Mouse (Mus musculus) liver (tissue): ENCODE measurements around the gene Tnip3.

Experiments
- DNase-seq: peaks from one replicate; pipeline ENCODE4 v3.0.0-alpha.2; 2020; ENCODE audit warnings: mixed read lengths

The Tnip3 gene

DNA sequence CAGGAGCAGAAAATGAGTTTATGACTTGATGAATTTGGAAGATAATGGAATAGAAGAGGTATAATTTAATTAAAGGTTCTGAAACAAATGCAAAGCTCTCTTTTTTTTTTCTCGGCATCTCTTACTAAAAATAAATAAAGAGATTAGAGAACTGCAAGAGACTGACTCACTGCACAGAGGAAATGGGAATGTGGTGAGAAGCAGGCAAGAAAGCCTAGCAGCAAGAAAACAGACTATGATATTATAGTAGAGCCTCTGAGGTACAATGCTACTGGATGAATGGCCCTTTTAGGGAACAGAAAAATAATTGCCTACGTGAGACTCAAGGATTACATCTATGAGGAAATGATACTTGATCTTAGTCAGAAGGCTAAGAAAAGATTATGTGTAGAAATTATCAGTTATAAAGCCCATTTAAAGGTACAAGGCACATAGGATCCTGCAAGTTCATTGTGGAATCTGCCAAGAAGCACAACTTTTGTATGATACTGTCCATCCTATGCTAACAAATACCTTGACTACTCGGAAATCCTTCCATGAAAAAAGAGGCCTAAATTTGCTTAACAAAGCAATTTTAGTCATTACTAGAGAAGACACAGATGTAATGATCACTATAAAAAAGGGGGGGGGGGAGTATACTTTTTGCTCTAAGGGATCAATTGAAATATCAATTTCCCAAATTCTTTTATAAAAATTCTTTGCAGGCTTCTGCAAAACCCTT is 60.4 kb downstream of the Tnip3 start:
- DNase-seq: no peak

DNA sequence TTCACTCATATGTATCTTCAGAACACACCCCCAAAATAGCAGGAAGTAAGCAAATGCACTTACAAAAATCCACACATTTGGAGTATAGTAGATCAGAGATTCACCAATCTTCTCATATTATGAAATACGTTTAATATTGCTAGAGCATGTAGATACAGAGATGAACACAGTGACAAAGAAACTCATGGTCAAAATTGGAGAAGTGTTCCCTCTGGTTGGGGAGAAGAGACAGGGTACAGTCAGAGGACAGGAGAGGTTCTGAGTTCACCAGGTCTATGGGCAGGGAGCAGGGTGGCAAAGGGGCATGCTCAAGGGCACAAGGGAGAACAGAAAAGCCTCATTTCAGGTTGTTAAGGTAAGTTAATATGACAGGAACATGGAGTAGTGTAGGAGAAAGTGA is 63.7 kb downstream of the Tnip3 start:
- no peak for DNase-seq

DNA sequence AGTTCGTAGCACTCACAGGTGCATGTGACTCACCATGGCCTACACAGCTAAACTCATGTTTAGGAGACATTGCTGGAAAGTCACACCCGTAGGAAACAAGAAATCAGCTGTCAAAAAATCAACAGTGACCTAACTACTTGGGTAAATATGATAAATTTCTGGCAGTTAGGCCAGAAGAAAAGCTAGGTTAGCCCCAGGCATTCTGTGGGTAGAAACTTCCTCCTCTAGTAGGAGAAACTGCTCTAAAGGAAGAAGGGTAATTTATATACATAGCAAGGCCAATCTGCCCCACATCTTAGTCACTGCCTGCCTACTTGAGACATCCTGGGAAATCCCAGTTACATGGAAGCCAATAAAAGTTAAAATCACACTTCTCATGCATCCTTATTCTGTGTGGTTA is 64.9 kb downstream of the Tnip3 start:
- no peak for DNase-seq

DNA sequence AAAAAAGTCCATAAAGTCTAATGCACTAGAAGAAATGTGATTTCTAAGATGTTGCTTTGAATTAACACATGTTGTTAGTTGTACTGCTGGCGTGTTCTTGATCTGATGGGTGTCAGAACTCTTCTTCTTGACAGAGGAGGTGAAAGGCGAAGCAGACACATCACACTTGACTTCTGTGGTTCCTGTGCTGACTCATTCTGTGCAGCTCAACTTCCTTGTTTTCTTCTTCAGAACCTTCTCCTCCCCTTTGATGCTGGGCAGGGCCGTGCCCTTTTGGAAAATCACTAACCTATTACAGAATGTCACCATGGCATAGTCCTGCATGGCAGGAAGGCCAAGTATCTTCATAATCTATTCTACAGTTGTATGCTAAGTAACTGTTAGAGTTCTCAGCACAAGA is 69.1 kb downstream of the Tnip3 start:
- peak; percentile 13 for DNase-seq

DNA sequence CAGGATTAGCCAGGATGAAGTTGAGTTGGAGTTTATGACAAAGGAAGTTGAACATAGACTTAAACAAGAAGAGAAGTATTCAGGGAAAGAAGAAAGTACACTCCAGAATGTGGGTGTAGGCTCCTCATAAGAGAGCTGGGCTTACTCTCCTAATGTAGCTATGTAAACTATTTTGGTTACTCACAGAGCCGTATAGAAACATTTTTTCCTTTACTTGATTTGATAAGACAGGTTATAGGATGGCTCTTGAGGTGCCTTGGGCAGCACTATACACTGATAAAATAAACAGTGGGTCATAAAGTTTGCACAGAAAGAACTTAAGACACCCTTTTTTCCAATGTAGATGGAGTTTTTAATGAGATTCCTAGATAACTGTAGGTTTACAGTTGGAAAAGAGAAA is 70.3 kb downstream of the Tnip3 start:
- no peak for DNase-seq

DNA sequence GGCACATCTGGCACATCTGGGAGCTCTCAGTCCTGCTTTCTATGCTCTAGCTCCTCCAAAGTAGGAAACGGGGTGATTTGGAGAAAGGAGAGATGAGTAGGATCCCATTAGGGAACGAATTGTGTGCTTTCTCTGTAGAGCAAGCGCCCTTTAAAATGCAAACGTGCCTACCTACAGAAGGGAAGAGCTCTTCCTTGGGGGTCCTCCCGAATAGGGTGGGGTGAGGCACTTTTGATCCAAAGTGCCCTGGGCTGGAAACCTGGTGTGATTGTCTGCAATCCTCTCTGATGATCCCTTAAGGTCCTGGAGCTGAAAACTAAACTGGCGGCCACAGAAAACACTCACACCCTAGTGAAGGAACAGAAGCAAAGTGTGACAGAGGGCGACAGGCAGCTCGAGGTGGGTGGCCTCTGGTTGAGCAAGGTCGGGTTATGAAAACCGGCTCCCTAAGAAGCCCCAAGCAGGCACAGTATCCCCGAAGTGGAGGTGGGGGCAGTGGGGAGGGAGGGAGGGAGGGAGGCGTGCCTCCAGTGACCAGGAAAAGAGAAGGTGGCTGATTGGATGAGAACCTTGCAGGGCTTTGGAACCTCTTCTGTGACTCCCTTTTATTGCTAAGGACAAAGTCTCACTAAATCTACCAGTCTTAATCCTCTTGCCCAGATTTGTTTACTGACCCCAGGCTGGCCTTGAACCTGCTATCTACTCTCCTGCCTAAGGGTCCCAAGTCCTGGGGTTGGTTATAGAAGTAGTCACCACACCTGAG is 72.1 kb downstream of the Tnip3 start:
- DNase-seq: no peak

DNA sequence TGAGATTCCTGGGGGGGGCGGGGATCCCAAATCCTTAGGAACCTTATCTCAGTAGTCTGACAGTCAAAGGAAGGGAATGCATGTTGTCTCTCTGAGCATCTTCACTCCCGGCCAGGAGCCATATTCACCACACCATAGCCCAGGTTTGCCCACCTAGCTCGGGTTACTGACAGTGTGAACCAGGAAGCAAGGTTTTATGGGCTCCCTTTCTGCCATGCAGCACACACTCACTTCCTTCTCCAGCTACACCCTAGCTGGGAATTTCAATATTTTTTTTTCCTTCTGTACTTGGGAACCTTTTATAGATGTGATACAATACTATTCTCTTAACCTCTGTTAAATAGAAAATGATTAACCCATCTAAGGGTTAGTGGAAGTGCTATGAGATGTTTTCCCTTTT is 73.4 kb downstream of the Tnip3 start:
- DNase-seq: no peak

DNA sequence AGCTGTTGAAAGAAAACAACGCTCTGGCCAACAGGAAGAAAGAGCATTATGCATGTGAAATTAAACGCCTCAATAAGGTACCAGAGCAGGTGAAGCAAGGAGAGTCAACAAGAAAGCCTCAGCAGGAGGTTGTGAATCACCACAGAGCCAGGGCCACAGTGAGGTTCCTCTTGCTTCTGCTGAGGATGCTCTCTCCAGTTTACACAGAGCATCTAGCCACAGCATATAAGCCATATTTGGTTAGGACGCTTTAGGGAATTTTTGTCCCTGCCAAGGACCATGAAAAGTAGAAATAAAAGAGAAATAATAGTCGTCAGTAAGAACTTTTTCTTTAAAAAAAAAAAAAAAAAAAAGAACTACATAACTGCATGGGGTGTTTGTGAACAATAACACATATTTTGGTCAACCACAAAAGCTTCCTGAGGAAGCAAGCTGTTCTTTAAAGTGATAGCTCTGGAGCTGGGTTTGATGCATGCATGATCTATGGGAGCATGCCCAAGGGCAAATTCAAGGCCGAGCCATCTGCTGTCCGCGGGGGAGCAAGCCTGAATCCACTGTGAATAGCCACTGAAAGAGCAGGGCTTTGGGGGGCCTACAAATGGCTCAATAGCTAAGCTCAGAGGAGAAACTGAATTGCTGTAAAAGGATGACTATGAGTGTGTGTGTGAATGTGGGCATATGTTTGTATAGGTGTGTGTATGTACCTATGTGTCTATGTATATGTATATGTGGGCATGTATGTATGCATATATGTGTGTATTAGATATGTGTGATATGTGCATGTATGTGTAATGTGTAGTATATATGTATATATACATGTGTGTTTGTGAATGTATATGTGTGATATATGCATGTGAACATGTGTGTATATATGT is 75.0 kb downstream of the Tnip3 start:
- no peak for DNase-seq

DNA sequence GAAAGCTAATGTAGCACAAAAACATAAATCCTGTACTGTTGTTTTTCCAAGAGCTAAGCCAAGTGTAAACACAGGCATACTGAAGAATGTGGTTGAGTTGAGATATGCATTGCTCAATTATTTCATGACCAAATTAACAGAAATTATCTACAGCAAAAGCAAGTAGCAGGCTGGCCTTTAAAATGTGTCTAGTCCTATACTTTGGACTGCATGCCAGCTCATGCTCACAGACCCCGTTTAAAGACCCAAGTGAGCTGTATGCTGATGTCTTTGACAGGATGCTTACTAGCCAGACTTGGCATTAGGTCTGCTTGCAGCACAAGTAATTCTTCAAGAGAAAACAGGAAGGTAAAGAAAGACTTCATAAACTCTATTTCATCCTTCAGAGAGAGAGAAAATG is 75.8 kb downstream of the Tnip3 start:
- DNase-seq: no peak

DNA sequence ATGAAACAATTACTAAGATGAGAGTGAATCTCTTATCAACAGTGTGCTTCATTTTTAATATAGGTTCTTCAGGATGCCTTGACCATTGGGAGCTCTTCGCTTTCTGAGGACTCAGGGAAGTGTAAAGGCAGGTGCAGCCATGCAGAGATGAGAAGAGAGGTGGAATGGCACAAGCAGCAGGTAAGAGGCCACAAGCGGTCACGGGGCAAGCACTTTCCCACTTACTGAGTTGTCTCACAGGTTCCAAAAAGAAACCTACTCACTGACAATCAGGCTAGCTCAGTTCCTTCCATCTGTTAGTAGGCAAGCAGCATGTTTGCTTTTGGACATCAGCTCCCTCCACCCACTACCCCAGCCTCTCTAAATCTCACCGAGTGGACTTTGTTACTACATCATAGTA is 80.7 kb downstream of the Tnip3 start:
- DNase-seq: no peak

DNA sequence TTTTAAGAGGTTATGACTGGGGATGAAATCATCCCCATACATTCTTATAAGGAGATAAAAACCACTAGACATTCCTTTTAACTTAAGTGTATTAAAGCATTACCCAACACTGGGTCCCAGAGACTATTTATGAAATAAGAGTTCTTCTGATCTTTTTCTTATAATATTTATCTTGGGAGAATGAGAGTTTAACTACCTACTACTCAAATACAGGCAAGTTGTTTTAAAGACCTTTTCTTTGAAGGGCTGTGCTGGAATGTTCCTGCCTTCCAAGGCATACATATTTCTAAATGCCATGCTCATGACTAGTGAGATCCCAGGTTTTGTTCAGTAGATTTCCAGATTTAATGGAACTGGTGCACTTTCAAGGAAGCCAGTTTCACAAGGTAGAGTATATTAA is 81.8 kb downstream of the Tnip3 start:
- no peak for DNase-seq

DNA sequence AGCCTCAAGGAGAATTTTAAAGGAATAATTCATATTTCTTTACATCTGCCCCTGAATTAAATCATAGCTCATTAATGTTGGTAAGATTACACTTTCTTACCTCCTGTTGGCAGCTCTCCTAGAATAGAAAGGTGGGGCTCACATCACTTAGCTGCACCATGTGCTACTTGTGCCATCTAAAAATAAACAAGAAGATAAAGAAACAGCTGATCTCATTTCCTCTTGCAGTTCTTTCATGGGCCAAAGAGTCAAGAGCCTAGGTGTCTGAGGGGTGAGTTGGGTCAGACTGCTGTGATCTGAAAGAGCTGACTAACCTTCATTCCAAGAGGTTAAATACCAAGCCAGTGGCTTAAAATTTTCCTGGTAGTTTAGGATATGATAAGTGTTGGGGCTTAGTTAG is 86.7 kb downstream of the Tnip3 start:
- DNase-seq: no peak

DNA sequence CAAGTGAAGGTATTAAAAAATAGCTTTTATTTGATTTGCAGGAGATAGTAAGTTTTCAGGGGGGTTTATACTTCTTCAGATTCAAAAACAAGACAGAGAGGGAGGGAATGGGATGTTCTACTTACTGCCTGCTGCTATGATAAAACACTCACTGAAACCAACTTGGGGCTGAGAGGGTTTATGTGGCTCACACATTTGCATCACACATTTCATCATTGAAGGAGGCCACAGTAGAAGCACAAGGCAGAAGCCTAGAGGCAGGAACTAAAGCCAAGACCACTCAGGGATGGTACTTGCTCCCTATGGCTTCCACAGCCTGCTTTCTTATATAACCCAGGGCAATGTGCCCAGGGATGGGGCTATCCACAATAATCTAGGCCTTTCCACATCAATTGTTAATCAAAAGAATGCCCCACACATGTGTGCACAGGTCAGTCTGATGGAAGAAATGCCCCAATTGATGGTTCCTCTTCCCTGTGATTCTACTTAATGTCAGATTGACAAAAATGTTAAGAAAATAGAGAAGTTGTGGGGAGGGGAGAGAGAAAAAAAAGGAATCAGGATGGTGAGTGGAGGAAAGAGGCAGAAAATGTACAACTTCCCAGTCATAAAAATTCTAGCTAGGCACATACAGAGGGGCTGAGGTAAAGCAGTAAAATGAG is 88.9 kb downstream of the Tnip3 start:
- DNase-seq: no peak

DNA sequence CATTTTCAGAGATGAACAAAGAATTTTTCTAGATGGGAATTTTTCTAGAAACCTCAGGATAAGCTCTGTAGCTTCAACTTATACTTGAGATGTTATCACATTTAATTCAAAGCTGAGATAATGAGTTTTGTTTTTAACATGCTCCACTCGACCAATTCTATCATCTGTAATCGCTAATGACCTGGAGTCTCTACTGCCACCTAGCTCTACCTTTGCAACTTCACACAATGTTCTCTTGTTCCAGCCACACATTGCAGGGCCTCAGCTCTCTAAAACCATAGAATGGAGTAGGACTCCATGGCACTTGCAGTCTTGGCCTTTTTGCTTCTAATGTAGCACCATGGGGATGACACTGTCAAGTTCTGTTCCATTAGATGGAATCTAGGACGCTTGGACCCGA is 90.5 kb downstream of the Tnip3 start:
- DNase-seq: no peak

DNA sequence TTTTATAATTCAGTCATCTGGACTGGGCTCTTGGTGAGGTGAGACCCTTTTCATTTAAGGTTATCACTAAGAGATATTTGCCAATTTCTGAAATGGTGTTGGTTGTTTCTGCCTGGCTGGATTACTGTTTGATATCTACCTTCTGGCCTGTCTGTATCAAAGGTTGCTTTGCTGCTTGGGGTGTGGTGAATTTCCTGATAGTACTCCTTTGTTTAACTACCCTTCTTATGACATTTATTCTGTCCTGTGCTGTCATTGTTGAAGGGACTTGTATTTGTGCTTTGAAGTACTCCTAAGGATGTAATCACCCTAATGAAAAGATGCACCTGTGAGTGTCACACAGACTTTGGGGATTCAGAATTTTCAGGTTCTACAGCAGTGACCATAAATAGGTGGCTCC is 96.1 kb downstream of the Tnip3 start:
- no peak for DNase-seq

DNA sequence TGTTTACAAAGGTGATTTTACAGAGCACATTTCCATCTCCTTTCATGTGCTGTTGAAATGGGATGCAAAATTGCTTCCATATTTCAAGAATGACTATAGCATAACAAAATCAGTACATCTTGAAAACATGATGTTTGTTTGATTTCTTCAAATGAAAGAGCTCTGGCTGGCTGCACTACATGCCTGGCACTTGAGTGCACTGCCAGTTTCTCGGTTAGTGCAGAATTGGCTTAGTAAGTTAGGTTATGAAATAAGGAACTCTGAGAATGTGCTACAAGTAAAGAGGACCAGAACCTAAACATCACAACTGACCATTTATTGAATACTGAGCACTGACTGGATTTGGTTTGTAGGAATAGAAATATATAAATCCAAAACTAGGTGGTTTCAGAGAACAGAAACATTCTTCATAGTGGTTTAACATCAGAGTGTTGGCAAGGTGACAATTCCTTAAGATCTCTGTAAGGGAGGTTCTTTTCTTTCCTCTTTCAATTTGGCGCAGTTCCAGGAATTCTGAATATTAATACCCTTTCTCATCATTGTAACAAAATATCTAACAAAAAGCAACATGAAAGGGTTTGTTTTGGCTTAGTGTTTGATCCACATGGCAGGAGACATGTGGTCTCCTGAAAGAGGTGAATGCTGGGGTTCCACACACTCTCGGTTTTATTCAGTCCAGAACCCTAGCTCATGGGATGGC is 98.1 kb downstream of the Tnip3 start:
- no peak for DNase-seq

DNA sequence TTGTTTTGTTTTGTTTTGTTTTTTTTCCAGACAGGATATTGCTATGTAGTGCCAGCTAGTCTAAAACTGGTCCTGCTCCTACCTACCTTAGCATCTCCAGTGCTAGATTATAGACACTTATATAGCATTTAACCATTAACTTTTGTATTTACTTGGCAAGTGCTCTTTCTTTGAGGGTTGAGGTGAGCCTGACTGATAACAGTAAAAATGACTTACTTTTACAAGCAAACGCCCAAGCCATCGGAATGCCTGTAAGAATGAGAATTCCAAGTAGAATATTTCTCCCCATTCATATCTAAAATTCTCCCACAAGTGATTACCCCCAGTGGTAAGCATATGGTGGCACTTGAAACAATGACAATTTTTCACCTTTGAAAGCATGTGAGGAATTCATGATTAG is 105.5 kb downstream of the Tnip3 start:
- DNase-seq: no peak

DNA sequence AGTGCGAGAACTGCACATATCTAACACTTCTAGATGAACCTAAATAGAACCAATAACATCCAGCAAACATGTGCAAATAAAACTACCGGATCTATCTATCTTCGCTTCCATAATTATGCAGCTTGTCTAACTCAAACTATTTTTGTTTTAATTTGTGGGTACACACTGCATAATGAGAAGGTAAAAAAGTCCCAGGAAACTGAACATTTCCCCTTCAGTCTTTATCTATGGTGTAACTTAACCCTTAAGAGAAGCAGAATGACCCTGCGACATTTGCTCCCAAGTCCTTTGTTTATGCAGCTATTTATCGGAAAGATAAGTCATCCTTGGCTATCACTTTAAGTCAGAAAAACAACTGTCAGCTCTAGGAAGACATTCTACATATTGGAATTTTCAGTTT is 107.1 kb downstream of the Tnip3 start:
- DNase-seq: no peak

DNA sequence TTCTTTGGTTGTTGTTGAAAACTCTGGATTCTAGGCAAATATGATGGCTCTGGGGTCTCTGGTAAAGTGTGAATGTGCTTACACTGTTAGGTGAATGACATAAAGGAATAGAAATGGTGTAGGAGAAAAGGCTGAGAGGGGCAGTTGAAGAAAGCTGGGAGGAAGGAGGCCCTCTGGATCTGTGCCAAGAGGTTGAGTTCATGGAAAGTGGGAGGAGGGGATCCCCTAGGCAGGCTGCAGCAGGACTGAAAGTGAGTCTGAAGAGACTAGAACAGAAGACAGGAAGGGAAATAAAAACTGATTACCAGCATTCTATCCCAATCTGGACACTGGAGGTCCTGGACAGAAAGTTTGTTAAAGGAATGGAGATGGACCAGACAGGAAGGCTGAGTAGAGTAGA is 117.3 kb downstream of the Tnip3 start:
- peak; percentile 4 for DNase-seq

DNA sequence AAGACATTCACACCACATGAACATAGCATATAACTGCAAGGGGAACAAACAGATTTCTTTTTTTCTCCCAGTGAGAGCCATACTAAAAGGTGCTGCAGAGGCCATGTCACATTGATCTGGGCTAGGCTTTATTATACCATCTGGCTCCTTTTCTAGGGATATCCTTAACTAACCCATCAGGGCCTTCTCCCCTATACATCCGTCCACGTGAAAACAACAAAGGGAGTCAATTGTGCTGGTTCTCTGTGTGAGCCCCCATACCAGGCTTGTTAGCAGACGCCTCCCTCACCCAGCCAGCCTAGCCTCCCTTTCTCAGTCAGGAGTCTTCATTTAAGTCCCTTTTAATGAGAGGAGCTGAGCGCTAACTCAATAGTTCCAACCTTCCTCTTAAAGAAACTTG is 119.0 kb downstream of the Tnip3 start:
- no peak for DNase-seq

DNA sequence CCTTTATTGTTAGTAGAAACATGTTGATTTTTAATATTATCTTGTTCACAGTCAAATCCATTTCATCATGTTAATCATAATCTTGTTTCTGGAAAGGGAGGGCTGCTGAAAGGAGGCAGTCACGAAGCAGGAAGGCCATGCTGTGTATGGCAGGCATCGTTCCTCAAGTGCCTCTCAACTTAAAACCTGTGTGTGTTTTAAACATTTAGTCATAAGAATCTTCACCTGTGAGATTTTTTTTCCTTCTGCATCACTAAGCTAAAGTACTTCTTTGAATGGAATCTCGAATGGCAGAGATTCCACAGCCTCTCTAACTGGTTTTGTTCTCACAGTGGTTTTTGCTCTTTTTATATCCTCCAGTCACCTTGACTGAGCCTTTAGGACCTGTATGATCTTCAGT is 121.3 kb downstream of the Tnip3 start:
- no peak for DNase-seq

DNA sequence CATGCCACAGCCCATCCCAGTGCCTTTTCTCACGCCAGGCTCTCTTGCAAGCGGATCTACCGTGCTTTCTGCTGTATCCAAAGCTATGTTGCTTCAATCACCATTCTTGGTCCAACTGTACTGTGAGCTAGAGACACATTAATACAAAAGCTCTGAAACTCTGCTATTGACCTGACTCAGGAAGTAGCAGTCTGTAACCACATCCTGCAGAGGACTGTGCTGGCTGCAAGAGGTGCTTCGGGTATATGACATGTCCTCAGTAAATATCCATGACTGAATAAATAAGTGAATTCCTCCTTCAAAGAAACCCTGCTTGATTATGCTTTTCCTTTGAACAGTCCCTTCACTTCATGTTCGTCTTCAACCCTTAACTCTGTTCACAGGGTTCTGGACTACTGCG is 122.6 kb downstream of the Tnip3 start:
- DNase-seq: no peak

DNA sequence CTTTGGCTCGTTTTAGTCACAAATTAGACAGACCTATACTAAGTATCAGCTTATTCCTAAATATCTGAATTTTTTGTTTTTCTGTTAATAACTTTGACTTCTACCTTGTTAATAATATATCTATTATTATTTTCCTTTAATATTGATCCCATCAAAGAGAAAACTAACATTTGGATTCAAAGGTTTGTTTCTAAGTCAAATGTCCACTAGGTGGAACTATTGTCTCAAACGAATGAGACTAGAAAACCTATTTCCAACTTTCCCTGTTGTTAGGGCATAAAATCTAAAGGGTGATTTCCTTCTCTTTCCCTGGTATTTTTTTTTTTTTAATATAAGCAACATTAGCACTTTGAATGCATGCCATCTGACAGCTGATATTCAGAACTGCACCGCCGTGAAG is 126.3 kb downstream of the Tnip3 start:
- DNase-seq: no peak
